Mouse (Mus musculus): ENCODE results near the gene Vmn1r176.
"Not testable (repeated sequence)": the region's sequence is repeated elsewhere in the genome, so short reads cannot be mapped to it uniquely, and the experiment has no call there.

The Vmn1r176 gene

DNA sequence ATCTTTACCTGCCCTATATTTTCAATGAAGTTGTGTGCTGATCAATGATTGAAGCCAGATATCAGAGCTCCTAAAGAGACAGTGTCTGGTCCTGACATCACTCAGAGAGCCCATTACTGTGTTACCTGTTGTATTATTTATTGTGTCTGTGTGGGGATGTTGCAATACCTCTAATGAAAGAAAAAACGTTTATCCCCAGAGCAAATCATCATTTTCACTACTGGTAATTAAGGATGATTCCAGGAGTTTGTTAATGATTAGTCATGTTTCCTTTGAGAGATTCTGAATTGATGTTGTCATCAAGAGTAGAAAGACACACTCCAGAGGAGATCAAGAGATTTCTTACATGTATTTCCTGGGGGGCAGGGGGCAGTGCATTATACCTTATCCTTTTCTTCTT, at the start of gene Vmn1r176:
Gene Vmn1r176 (minus strand): TSS at position 101 of the 400 bp plus-strand sequence.
- DNase-seq: not testable (repeated sequence)

DNA sequence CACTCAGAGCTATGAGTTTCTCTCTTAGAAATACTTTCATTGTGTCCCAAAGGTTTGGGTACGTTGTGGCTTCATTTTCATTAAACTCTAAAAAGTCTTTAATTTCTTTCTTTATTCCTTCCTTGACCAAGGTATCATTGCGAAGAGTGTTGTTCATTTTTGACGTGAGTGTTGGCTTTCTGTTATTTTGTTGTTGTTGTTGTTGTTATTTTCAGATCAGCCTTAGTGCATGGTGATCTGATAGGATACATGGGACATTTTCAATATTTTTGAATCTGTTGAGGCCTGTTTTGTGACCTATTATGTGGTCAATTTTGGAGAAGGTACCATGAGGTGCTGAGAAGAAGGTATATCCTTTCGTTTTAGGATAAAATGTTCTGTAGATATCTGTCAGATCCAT, 39.7 kb upstream of the Vmn1r176 start:
- DNase-seq: not testable (repeated sequence)

DNA sequence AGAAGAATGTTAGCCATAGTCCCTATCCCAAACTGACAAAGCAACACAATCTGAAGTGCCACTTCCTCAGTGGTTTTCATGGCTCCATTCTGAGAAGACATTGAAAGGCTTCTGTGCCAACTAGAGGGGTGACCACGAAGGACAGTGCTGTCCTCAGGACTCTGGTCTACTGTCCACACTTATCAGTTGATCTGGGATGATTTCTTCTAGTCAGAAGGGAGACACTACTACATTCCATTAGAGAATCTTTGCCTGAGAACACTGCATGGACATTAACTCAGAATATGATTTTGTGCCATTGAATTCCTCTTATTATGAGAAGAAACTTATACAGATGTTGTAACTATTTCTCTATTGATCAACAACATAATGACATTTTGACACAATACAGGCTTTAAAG, 29.2 kb upstream of the Vmn1r176 start, which contains the start of gene Vmn1r177:
Gene Vmn1r177 (minus strand): TSS at position 101 of the 400 bp plus-strand sequence.
- not testable (repeated sequence) for DNase-seq

DNA sequence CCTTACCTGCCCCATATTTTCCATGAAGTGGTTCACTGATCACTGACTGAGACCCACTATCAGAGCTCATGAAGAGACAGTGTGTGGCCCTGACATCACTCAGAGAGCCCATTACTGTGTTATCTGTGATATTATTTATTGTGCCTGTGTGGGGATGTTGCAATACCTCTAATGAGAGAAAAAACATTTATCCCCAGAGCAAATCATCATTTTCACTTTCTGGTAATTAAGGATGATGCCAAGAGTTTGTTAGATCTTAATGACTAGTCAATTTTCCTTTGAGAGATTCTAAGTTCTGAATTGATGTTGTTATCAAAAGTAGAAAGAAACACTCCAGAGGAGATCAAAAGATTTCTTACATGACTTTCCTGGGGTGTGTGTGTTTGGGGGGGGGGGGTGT, 26.6 kb downstream of the Vmn1r176 start, which contains the start of gene Vmn1r175:
Gene Vmn1r175 (minus strand): TSS at position 101 of the 400 bp plus-strand sequence.
- DNase-seq: not testable (repeated sequence)

DNA sequence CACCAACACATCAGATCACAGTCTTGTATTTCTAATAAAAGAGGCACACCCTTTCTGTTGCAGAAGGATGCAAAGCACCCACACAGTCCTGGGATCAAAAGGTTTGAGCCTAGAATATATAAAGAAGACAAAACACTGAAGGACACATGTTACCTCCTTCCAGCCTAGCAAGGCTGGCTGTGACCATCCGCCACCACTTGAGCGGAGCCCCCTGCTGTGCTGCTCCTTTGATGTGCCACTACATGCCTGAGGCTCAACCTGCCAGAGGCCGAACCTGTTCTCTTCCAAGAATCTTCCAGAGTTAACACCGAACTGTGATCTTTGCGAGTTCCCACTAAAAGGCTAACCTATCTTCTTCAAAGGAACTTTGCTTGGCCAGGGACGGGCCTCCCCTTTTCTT, 52.6 kb downstream of the Vmn1r176 start:
- no peak for DNase-seq

All from kidney, adult 8-10 months (tissue).